Mouse (Mus musculus) heart, embryonic 16.5 days (tissue): ENCODE measurements around the gene Ncoa1. TPM values are rescaled to one million over a fixed set of nuclear protein-coding genes. Genes with fewer than 3 reads are reported as not detected.

Experiments used
- ATAC-seq: fragments of 200-750 bp; cut with Nextera tagmentation; replicated peaks from 2 replicates; pipeline ENCODE4 v1.8.0; 2017; ENCODE audit warnings: moderate number of reproducible peaks; ENCODE audit not compliant: insufficient read depth, low FRiP score; ENCODE audit errors: extremely low read depth
- H3K27ac ChIP-seq: fragments of 300-500 bp; sonication (generic); 2 replicates; pipeline ENCODE4 v1.5.1; 2014; ENCODE audit warnings: mild to moderate bottlenecking, low read length, control low read depth, moderate library complexity
- H3K27me3 ChIP-seq: fragments of 300-500 bp; sonication (generic); 2 replicates; pipeline ENCODE4 v1.6.1; 2014; ENCODE audit warnings: low read length, mixed read lengths; ENCODE audit not compliant: control insufficient read depth, insufficient read depth
- H3K36me3 ChIP-seq: fragments of 300-500 bp; sonication (generic); 2 replicates; pipeline ENCODE4 v1.6.1; 2014; ENCODE audit not compliant: control insufficient read depth, insufficient read depth
- H3K4me1 ChIP-seq: fragments of 300-500 bp; sonication (generic); 2 replicates; pipeline ENCODE4 v1.6.1; 2014; ENCODE audit warnings: low read length, mixed read lengths; ENCODE audit not compliant: control insufficient read depth, insufficient read depth
- H3K4me2 ChIP-seq: fragments of 300-500 bp; sonication (generic); 2 replicates; pipeline ENCODE4 v1.6.1; 2014; ENCODE audit warnings: low read depth, mild to moderate bottlenecking, control low read depth, low read length
- H3K4me3 ChIP-seq: fragments of 300-500 bp; sonication (generic); 2 replicates; pipeline ENCODE4 v1.5.1; 2014; ENCODE audit warnings: mild to moderate bottlenecking, control low read depth, low read length
- H3K9ac ChIP-seq: fragments of 300-500 bp; sonication (generic); 2 replicates; pipeline ENCODE4 v1.6.1; 2014; ENCODE audit warnings: low read length, control low read depth
- H3K9me3 ChIP-seq: fragments of 300-500 bp; sonication (generic); replicated peaks from 2 replicates; pipeline ENCODE4 v1.6.1; 2016; ENCODE audit warnings: low read length; ENCODE audit not compliant: control insufficient read depth
- WGBS: fragments of 180-500 bp; shearing (Covaris S2); extraction: QIAGEN DNeasy Blood & Tissue Kit; methylation state at CpG from one replicate; pipeline ENCODE4 v1.1.7; 2014; 5-methylcytosine and 5-hydroxymethylcytosine counted together
- polyA plus RNA-seq: library from polyadenylated mRNA; unstranded; fragments of >200 nt; fragmentation: Nextera tagmentation; extraction: Ambion mirVana; gene quantifications from 2 replicates; pipeline ENCODE4 v1.2.1, GENCODE M21; 2015

The Ncoa1 gene
- polyA plus RNA-seq, 1 experiment from 2014 or later = 6.0 TPM

GRCm38 (mm10) chr12:4340325-4340924 is 136.6 kb downstream of the Ncoa1 start:
- Histone ChIP-seq H3K9me3 (no peaks in the 10 kb centered on the region), H3K27me3 (no peaks in the 10 kb centered on the region), H3K36me3 (no peaks in the 10 kb centered on the region), H3K4me2 (no peak overlapping the region), H3K4me1 (no peaks in the 10 kb centered on the region), H3K4me3 (no peak overlapping the region), H3K27ac (no peak overlapping the region), H3K9ac (no peak overlapping the region)
- no peak for ATAC-seq
- 72% methylated on average over 3 of the region's 3 CpGs for WGBS

GRCm38 (mm10) chr12:4323604-4324003 is 153.4 kb downstream of the Ncoa1 start:
- H3K4me3 ChIP-seq = no peak overlapping the region
- 82% methylated on average over 5 of the region's 5 CpGs for WGBS
- H3K27me3 ChIP-seq = no peaks in the 10 kb centered on the region
- peaks cover 9% of the 10 kb centered on the region; the same call in 1 of the 2 replicates for H3K36me3 ChIP-seq
- no peak overlapping the region for H3K4me2 ChIP-seq
- H3K9ac ChIP-seq = no peak overlapping the region
- ATAC-seq = no peak
- no peaks in the 10 kb centered on the region for H3K4me1 ChIP-seq
- no peaks in the 10 kb centered on the region for H3K9me3 ChIP-seq
- H3K27ac ChIP-seq = no peak overlapping the region

- no peak overlapping the region for H3K27ac ChIP-seq
- ATAC-seq = no peak
- no peak overlapping the region for H3K4me2 ChIP-seq
- no peaks in the 10 kb centered on the region for H3K27me3 ChIP-seq
- H3K36me3 ChIP-seq = peaks cover 6% of the 10 kb centered on the region; the same call in 1 of the 2 replicates
- H3K4me1 ChIP-seq = no peaks in the 10 kb centered on the region
- H3K4me3 ChIP-seq = no peak overlapping the region
- no peak overlapping the region for H3K9ac ChIP-seq
- WGBS = 47% methylated on average over 2 of the region's 2 CpGs
- H3K9me3 ChIP-seq = no peaks in the 10 kb centered on the region
These were observed 154.8 kb downstream of the Ncoa1 start for GRCm38 (mm10) chr12:4322227-4322626.

- Histone ChIP-seq H3K4me1 (no peaks in the 10 kb centered on the region), H3K27me3 (no peaks in the 10 kb centered on the region), H3K9me3 (no peaks in the 10 kb centered on the region), H3K27ac (no peak overlapping the region), H3K4me3 (no peak overlapping the region), H3K36me3 (no peaks in the 10 kb centered on the region), H3K9ac (no peak overlapping the region), H3K4me2 (no peak overlapping the region)
- no peak for ATAC-seq
These were observed 163.2 kb downstream of the Ncoa1 start for GRCm38 (mm10) chr12:4313824-4314223.

- H3K27me3 ChIP-seq = no peaks in the 10 kb centered on the region
- WGBS = 81% methylated on average over 1 of the region's 1 CpGs
- H3K4me2 ChIP-seq = no peak overlapping the region
- H3K9ac ChIP-seq = no peak overlapping the region
- H3K36me3 ChIP-seq = no peaks in the 10 kb centered on the region
- 0 out of 2 replicates have a peak, but pooled peaks cover 2% of the 10 kb centered on the region for H3K4me1 ChIP-seq
- H3K9me3 ChIP-seq = no peaks in the 10 kb centered on the region
- H3K4me3 ChIP-seq = no peak overlapping the region
- no peak overlapping the region for H3K27ac ChIP-seq
- no peak for ATAC-seq
These were observed 170.2 kb downstream of the Ncoa1 start for GRCm38 (mm10) chr12:4306712-4307313.

GRCm38 (mm10) chr12:4299300-4299699 is 177.7 kb downstream of the Ncoa1 start:
- 83% methylated on average over 3 of the region's 3 CpGs for WGBS
- H3K9me3 ChIP-seq = no peaks in the 10 kb centered on the region
- no peak overlapping the region for H3K9ac ChIP-seq
- ATAC-seq = no peak
- no peak overlapping the region for H3K4me3 ChIP-seq
- H3K27ac ChIP-seq = no peak overlapping the region
- H3K27me3 ChIP-seq = no peaks in the 10 kb centered on the region
- H3K4me2 ChIP-seq = no peak overlapping the region
- peaks cover 9% of the 10 kb centered on the region for H3K36me3 ChIP-seq
- no peaks in the 10 kb centered on the region for H3K4me1 ChIP-seq

GRCm38 (mm10) chr12:4298626-4299025 is 178.4 kb downstream of the Ncoa1 start:
- ATAC-seq = no peak
- H3K27ac ChIP-seq = no peak overlapping the region
- no peak overlapping the region for H3K4me3 ChIP-seq
- no peak overlapping the region for H3K9ac ChIP-seq
- H3K27me3 ChIP-seq = no peaks in the 10 kb centered on the region
- no peaks in the 10 kb centered on the region for H3K9me3 ChIP-seq
- no peak overlapping the region for H3K4me2 ChIP-seq
- 71% methylated on average over 4 of the region's 4 CpGs for WGBS
- H3K36me3 ChIP-seq = peaks cover 9% of the 10 kb centered on the region
- no peaks in the 10 kb centered on the region for H3K4me1 ChIP-seq

- H3K4me1 ChIP-seq = no peaks in the 10 kb centered on the region
- 72% methylated on average over 4 of the region's 4 CpGs for WGBS
These were observed 181.1 kb downstream of the Ncoa1 start for GRCm38 (mm10) chr12:4295881-4296280.

GRCm38 (mm10) chr12:4295281-4295680 is 181.7 kb downstream of the Ncoa1 start:
- Histone ChIP-seq H3K4me2 (no peak overlapping the region), H3K27ac (no peak overlapping the region), H3K36me3 (peaks cover 9% of the 10 kb centered on the region), H3K4me1 (no peaks in the 10 kb centered on the region), H3K27me3 (no peaks in the 10 kb centered on the region), H3K9me3 (no peaks in the 10 kb centered on the region), H3K9ac (no peak overlapping the region), H3K4me3 (no peak overlapping the region)
- ATAC-seq = no peak
- 86% methylated on average over 8 of the region's 8 CpGs for WGBS

More at GRCm38 (mm10) chr12:4295881-4296280, 181.1 kb downstream of the Ncoa1 start:
- no peak overlapping the region for H3K4me2 ChIP-seq
- no peaks in the 10 kb centered on the region for H3K9me3 ChIP-seq
- ATAC-seq = no peak
- no peak overlapping the region for H3K9ac ChIP-seq
- no peaks in the 10 kb centered on the region for H3K27me3 ChIP-seq
- peaks cover 9% of the 10 kb centered on the region for H3K36me3 ChIP-seq
- H3K4me3 ChIP-seq = no peak overlapping the region
- H3K27ac ChIP-seq = no peak overlapping the region
